Mouse (Mus musculus) kidney, postnatal 14 days (tissue): ENCODE measurements at regions not wholly inside any gene's neighbourhood (a gene's known extent, or its start where the extent isn't known, plus 50 kb on each side); places are given as distances from the start of the nearest gene placed in this dataset.

Experiments used
- DNase-seq: peaks from one replicate; pipeline ENCODE4 v3.0.0; 2022; ENCODE audit warnings: mixed read lengths

- DNase-seq: no peak
Observed at GRCm38 (mm10) chr13:60522719-60523450, 78.9 kb upstream of the Dapk1 start.

- no peak for DNase-seq
Observed at GRCm38 (mm10) chr13:60527806-60528205, 73.9 kb upstream of the Dapk1 start.

GRCm38 (mm10) chr13:60528819-60529218 lies 72.9 kb upstream of the Dapk1 start:
- DNase-seq: peak; percentile 61

DNA sequence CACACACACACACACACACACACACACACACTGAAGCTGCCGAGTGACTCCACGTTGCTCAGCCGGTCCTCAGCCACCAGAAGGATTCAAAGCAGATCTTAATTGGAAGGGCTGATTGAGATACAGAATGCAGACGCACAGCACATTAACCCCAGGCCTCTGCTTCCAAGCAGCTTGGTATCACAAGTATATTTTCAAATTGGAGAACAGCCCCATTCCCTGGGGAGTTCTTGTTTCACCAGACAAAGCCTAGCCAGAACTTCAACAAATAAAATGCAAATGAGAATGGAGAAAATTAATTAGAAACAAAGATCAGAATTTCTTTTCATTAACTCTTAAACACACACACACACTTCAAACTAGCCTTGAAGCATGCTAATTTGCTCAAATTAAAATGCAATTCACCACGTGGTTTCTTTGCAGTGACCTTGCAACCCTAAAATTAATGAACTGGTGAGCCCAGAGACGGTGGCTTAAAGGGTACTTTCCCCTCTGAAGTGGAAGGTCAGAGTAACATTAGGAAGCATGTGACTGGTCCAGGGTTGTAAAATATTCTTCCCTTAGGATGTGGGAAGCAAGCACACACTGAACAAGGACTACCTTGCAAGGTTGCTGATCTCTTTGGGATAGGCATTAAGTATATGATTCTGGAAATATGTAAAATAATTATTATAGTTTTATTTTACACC lies 72.2 kb upstream of the Dapk1 start:
- peak; percentile 69 for DNase-seq

DNA sequence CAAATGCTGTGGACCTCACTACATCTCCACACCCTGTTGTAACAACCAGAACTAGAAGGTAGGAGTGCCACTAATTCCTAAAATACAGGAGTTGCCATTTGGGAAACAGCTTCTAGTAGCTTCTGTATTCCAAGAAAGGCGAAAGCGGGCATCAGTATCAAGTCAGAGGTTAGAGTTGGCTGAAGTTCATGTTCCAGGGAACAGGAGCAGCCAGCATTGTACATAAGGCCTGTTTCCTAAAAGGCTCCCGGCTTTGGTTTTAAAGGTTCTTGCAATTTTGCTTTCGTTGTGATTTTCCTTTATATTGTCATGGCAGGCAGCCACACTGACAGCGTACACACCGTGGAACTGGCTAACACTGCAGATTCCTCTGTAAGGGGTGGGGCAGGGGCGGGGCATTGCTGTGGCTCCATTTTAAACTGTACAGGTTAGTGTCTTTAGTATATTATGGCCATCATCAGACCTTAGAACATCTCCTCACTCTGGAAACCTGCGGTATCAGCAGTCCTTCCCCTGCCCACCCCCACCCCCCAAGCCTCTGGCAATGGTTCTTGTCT lies 67.8 kb upstream of the Dapk1 start:
- peak; percentile 39 for DNase-seq

DNA sequence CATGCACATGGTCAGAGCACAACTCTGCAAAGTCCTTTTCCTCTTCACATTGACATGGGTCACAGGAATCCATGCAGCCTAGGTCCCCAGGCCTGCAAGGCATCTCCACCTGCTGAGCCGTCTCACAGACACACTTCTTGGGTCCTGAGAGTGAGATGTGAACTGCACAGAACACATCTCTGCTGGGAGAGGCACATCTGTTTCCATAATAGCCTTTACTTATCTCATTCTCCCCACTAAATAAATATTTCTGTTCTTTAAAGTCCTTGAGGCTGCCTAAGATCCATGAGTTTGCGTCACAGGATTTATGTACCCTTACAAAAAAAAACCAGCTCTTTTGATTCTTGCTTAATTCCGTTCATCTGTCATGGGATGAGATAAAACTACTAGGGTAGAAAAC lies 67.2 kb upstream of the Dapk1 start:
- no peak for DNase-seq

DNA sequence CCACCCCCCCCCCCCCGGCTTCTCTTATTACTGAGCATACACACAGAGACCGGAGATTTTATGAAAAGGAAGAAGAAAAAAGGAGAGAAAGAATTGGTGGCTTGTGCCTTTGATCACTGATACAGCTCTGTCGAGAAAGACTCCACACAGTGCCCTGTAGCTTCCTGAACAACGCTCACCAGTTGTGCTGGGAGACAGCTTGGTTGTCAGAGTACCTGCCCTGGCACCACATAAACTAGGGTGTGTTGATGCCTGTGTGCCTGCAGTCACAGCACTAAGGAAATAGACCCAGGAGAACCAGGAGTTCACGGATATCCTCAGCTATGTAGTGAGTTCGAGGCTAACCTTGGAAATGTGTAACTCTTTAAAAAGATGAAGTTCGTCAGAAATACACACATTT lies 66.7 kb upstream of the Dapk1 start:
- DNase-seq: no peak

DNA sequence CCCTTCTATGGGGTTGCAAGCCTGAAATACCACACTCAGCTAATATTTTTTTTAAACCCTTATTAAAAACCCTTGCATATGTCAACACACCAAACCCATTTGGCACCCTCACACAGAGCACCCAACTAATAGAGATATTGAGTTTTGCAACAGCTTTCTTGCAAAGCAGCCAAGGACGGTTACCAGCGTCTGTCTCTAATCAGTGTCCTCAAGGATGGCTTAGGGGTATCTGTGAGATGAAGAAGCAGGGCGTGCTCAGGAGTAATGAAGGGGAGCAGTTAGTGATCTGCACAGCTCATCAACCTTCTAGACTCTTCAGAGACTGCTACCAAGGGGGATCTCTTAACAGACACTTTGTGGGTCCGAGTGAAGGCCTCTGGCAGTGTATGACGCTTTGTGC lies 65.0 kb upstream of the Dapk1 start:
- no peak for DNase-seq

DNA sequence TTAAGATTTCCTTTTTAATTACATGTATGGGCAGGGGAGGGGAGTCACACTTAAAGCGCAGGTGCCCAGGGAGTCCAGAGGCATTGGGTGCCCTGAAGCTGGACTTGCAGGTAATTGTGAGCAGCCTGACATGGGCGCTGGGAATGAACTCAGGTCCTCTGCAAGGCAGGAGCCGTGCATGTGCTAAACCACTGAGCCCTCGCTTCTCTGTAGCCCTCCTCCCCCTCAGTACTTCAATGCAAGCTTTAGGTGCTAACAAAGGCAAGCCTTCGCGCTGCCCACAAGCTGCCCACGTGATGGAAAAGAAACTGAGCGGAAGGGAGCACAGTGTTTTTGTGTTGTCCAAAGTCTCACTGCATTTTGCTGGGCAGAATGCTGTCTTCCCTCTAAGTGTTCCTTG lies 63.6 kb upstream of the Dapk1 start:
- DNase-seq: no peak

GRCm38 (mm10) chr13:60541165-60541564 lies 60.6 kb upstream of the Dapk1 start:
- DNase-seq: no peak

DNA sequence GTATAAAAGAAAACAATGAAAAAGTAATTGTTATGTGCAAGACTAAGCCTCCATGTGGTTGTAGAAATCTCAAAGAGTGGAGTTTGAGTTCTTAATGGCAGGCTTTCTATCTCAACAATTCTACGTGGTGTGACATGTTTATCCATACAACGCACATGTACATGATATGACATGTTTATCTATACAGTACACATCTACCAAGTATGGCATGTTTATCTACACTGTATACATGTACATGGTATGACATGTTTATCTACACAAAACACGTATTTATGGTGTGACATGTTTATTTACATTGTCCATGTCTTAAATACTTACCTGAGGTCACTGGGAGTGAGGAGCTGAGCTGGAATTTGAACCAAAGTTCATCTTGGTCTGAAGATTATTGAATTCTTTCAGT lies 57.4 kb upstream of the Dapk1 start:
- no peak for DNase-seq

DNA sequence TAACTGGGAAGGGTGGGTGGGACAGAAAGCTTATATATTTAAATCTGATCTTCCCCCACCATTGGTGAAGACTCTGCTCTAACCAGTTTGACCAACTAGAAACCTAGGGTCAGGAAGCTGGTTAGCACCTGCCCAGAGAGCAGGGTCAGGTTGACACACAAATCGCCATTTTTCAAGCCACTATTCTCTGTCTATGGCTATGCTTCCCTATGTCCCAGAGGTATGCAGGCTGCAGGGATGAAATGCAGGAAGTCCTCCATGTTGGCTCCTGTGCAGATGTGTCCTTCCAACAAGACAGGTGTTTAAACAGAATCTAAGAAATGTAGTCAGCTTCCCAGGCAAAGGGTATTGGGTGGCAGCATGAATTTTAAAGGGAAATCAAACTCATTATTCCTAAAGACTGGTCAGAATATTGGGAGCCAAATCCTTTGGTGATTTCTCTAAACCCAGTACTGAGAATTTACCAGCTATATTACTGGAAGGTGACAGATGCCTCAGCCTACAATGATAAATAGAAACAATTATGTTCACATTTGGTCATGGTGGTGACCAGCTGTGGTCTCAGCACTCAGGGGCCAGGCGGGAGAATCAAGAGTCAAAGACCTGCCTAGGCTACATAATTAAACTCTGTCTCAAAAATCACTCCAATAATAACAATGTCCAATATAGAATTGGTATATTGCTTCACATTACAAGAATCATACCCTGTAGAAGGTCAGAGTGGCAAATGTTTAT lies 55.6 kb upstream of the Dapk1 start:
- DNase-seq: no peak
